Mouse (Mus musculus) spleen, adult 2 months (tissue): Measurements from ENCODE around the gene Ankrd36. TPM values are rescaled to one million over a fixed set of nuclear protein-coding genes. Genes with fewer than 3 reads are reported as not detected.
A peak's percentile ranks its signal among the peaks of the same experiment; 100 is the strongest.

Source experiments
- DNase-seq, 2 experiments: peaks; one replicate each; pipeline versions ENCODE4 v3.0.0 to v3.0.0-alpha.2; 2012 to 2021; ENCODE audit warnings: low spot score in 2 of 2, low read depth in 1 of 2
- H3K27ac ChIP-seq: fragments of 200-500 bp; 2 replicates; pipeline ENCODE4 v1.5.1; 2012; ENCODE audit warnings: low read length, inconsistent platforms; ENCODE audit not compliant: insufficient read depth
- H3K27me3 ChIP-seq: fragments of 200-500 bp; 2 replicates; pipeline ENCODE4 v1.6.1; 2012; ENCODE audit warnings: mild to moderate bottlenecking, moderate library complexity, low read length, inconsistent platforms; ENCODE audit not compliant: control insufficient read depth, insufficient read depth
- H3K36me3 ChIP-seq: fragments of 200-500 bp; 2 replicates; pipeline ENCODE4 v1.6.1; 2012; ENCODE audit warnings: mild to moderate bottlenecking, low read length, inconsistent platforms; ENCODE audit not compliant: control insufficient read depth, insufficient read depth
- H3K4me1 ChIP-seq: fragments of 200-500 bp; 2 replicates; pipeline ENCODE4 v1.6.1; 2011; ENCODE audit warnings: inconsistent platforms; ENCODE audit not compliant: control insufficient read depth, insufficient read depth, insufficient read length
- H3K4me3 ChIP-seq: fragments of 200-500 bp; 2 replicates; pipeline ENCODE4 v1.5.1; 2011; ENCODE audit warnings: mild to moderate bottlenecking, inconsistent platforms; ENCODE audit not compliant: insufficient read depth, insufficient read length; ENCODE audit errors: extremely low read depth
- CTCF ChIP-seq: fragments of 200-500 bp; IDR thresholded peaks from 2 replicates; pipeline ENCODE4 v1.5.1; 2011; ENCODE audit warnings: mild to moderate bottlenecking, inconsistent platforms; ENCODE audit not compliant: insufficient read depth, insufficient read length, insufficient replicate concordance; ENCODE audit errors: extremely low read depth
- POLR2A ChIP-seq: fragments of 200-500 bp; IDR thresholded peaks from 2 replicates; pipeline ENCODE4 v1.6.1; 2011; ENCODE audit warnings: low read depth, low read length, inconsistent platforms
- WGBS: fragments of 180-500 bp; shearing (Covaris S2); methylation state at CpG from one replicate; pipeline ENCODE4 v1.1.7; 2018; 5-methylcytosine and 5-hydroxymethylcytosine counted together
- polyA plus RNA-seq: library from polyadenylated mRNA; depleted of rRNA; stranded (reverse); fragments of >200 nt; gene quantifications from 2 replicates; pipeline ENCODE4 v1.2.3, GENCODE M21; 2012; rRNA removed

Ankrd36 gene
- polyA plus RNA-seq, result 0.02 TPM in 1 of 2 replicates, not detected in the other

DNA sequence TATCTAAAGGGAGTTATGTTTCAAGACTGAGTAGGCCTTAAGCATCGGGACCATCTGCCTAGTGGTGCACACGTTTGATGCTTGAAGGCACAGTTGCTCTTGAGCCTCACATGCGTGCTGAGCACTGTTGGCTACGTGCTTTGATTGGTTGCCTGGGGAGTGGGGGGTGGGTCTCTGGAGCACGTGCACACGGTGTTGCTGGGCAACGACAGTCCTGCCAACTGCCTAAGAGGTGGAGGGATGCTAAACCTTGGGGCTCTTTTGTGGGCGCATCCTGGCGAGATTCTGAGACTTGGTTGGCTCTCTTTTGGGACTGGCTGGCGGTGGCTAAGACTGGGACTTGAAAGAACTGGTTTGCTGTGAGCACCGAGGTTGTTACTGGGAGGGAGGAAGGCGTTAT, at the start of gene Ankrd36:
Ankrd36 (plus strand) TSS at position 211 of the 400 bp plus-strand sequence.
- no peak for DNase-seq
- TF ChIP-seq POLR2A, result no peak
- TF ChIP-seq CTCF, result no peak
- no peak within 1 kb of the TSS for H3K4me3 ChIP-seq
- H3K27me3 ChIP-seq, result no peaks in the 10 kb centered on the region
- H3K36me3 ChIP-seq, result no peaks in the 10 kb centered on the region
- WGBS, result 90% methylated on average over 12 of the region's 12 CpGs
- no peaks in the 10 kb centered on the region for H3K4me1 ChIP-seq
- H3K27ac ChIP-seq, result no peak within 1 kb of the TSS

DNA sequence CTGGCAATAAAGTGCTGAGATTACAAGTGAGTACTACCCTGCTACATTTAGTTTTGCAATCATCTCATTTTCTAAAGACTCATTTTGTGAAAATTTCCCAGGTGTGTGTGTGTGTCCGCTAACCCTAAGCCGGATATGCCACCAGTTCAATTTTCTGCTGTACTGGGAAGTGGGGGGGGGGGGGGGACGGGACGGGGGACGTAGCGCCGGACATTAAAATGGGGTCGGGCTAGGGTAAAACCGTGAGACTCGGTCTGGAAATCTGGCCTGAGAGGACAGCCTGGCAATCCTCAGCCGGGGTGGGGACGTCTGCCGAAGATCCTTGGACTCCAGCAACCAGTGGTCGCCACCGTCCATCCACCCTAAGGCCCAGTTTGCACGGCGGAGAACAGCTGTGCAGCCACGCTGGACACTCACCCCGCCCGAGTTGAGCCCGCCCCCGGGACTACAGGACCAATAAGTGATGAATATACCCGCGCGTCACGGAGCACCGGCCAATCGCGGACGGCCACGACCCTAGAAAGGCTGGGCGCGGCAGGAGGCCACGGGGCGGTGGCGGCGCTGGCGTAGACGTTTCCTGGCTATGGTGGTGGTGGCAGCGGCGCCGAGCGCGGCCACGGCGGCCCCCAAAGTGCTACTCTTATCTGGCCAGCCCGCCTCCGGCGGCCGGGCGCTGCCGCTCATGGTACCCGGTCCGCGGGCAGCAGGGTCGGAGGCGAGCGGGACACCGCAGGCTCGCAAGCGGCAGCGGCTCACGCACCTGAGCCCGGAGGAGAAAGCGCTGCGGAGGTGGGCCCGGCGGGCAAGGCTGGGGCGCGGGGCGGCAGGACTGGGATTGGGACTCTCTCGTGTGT, 48.8 kb upstream of the Ankrd36 start, which contains the start of gene Xbp1:
Xbp1 (plus strand) TSS at position 248 of the 854 bp plus-strand sequence.
- DNase-seq, result peak; percentile 77 to 95
- no peaks in the 10 kb centered on the region for H3K27me3 ChIP-seq
- no peaks in the 10 kb centered on the region; the same call in 1 of the 2 replicates for H3K4me1 ChIP-seq
- TF ChIP-seq CTCF, result no peak
- peak; percentile 84 for TF ChIP-seq POLR2A
- WGBS, result under 1% methylated on average over 68 of the region's 72 CpGs
- H3K4me3 ChIP-seq, result peak within 1 kb of the TSS; percentile 89
- H3K27ac ChIP-seq, result peak within 1 kb of the TSS; percentile 88
- peaks cover 20% of the 10 kb centered on the region for H3K36me3 ChIP-seq

DNA sequence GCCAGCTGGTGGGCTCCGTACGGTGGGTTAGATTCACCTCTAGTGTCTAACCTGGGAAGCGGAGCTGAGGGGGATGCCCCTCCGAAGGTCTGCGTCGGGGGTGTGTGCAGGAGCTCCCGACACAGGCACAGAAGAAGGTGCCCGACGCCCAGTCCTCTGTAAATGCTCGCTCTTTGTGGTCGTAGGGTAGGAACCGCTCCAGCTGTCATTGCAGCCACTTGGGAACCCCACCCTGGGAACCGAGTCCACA, 48.3 kb upstream of the Ankrd36 start:
- TF ChIP-seq CTCF (no peak), POLR2A (no peak)

DNA sequence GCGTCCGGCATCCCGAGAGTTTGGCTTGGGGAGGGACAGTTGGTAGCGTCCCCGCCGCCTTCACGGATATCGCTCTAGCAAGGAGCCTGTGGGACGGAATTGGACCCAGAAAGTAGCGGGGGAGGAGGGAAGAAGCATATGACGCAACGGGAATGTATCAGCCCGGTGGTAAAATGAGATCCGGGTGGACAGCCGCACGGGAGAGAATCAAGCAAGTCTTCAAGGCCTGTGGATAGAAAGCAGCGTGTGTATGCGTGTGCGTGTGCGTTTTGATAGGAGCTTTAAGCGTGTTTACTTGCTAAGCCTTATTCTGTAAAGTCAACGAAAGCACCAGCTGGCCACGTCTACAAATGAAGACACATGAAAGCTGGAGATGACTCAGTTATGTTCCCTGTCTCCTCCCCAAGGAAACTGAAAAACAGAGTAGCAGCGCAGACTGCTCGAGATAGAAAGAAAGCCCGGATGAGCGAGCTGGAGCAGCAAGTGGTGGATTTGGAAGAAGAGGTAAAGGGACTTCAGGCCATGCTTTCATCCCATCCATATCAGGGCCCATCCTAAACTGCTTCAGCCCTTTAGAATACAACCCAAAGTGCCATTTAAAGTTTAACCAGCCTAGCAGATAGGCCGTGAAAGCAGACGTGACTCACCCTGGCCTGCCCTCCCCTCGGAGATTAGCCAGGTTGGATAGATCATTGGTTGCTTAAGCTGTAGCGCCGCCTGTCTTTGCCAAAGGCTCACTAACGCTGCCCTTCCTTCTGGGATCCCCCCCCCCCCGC, 47.8 kb upstream of the Ankrd36 start:
- H3K4me1 ChIP-seq, result no peaks in the 10 kb centered on the region; the same call in 1 of the 2 replicates
- H3K4me3 ChIP-seq, result peak overlapping the region; percentile 89
- peaks cover 26% of the 10 kb centered on the region for H3K36me3 ChIP-seq
- under 1% methylated on average over 34 of the region's 34 CpGs for WGBS
- peak; percentile 40; the same call in 1 of the 2 replicates for TF ChIP-seq CTCF
- no peak for TF ChIP-seq POLR2A
- peak overlapping the region; percentile 88 for H3K27ac ChIP-seq
- DNase-seq, result peak in 1 of 2 experiments; percentile 57
- H3K27me3 ChIP-seq, result no peaks in the 10 kb centered on the region

More for the DNA sequence above, 48.3 kb upstream of the Ankrd36 start:
- H3K4me3 ChIP-seq, result peak overlapping the region; percentile 89
- no peaks in the 10 kb centered on the region for H3K27me3 ChIP-seq
- H3K27ac ChIP-seq, result peak overlapping the region; percentile 88
- H3K36me3 ChIP-seq, result peaks cover 24% of the 10 kb centered on the region
- H3K4me1 ChIP-seq, result no peaks in the 10 kb centered on the region; the same call in 1 of the 2 replicates
- DNase-seq, result peak in 1 of 2 experiments; percentile 34
- under 1% methylated on average over 13 of the region's 13 CpGs for WGBS

DNA sequence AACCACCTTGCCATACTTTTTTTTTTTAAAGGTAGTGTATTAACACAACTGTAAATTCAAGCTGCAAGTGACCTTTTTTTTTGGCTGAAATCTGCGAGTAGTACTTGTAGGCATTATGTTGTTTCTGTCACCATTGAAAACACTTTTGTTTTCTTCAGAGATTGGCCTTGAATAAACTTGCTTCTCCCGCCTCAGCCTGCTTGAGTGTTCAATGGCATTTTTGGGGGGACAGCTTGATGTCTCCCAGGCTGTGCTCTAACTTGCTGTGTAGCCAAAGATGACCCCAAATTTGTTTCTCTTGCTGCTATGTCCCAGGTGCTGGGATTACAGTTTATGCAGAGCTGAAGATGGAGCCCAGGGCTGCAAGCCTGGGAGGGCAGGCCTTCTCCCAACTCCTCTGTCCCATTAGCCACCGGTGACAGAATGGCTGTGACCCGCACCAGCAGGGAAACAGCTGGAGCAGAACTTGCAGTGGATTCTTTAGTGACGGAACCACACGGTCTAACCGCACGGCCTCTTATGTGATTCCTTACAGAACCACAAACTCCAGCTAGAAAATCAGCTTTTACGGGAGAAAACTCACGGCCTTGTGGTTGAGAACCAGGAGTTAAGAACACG, 46.6 kb upstream of the Ankrd36 start:
- TF ChIP-seq CTCF (no peak), POLR2A (no peak)
- Histone ChIP-seq H3K27me3 (no peaks in the 10 kb centered on the region), H3K36me3 (peaks cover 26% of the 10 kb centered on the region), H3K4me3 (no peak overlapping the region), H3K4me1 (no peaks in the 10 kb centered on the region; the same call in 1 of the 2 replicates), H3K27ac (no peak overlapping the region)
- WGBS, result 88% methylated on average over 11 of the region's 11 CpGs
- no peak for DNase-seq

- WGBS, result 86% methylated on average over 4 of the region's 4 CpGs
Observed at GRCm38 (mm10) chr11:5525418-5525817, 44.1 kb upstream of the Ankrd36 start.

More at GRCm38 (mm10) chr11:5525418-5525817, 44.1 kb upstream of the Ankrd36 start:
- Histone ChIP-seq H3K4me3 (no peak overlapping the region), H3K27me3 (no peaks in the 10 kb centered on the region), H3K27ac (no peak overlapping the region), H3K36me3 (peaks cover 33% of the 10 kb centered on the region), H3K4me1 (no peaks in the 10 kb centered on the region; the same call in 1 of the 2 replicates)
- no peak for TF ChIP-seq POLR2A
- TF ChIP-seq CTCF, result no peak
- no peak for DNase-seq
